Mouse (Mus musculus): ENCODE measurements around the gene Szrd1.

DNA sequence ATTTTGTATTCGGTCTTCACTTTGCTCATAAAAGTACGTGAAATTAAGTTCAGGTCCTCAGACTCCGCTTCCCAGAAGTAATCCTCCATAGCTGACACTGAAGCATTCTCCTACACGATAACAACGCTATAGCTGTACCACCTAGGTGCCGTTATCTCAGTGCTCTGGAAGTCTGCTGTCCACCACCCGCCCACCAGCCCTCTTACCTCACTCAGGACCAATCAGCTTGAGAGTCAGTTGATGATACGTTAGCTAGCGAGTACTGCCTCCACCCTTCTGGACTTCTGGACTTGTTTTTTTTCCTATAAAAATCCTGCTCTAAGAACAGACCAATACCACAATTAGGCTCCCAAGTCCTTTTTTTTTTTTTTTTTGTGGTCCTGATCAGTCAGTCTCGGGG lies 52.7 kb downstream of the Szrd1 start:
- TF ChIP-seq CTCF (IDR thresholded peaks at IDR 0.05; ENCODE audit: borderline replicate concordance, control insufficient read depth, extremely low read depth, insufficient read depth, low read length, poor library complexity) = no peak
- no peak for TF ChIP-seq POLR2A (IDR thresholded peaks at IDR 0.05; ENCODE audit: control insufficient read depth, extremely low read depth, insufficient read depth, low read length, poor library complexity)

Data from thymus, adult 2 months (tissue).